Comparison of ENCODE assay signal across 10 mouse cellular contexts in the genomic region with DNA sequence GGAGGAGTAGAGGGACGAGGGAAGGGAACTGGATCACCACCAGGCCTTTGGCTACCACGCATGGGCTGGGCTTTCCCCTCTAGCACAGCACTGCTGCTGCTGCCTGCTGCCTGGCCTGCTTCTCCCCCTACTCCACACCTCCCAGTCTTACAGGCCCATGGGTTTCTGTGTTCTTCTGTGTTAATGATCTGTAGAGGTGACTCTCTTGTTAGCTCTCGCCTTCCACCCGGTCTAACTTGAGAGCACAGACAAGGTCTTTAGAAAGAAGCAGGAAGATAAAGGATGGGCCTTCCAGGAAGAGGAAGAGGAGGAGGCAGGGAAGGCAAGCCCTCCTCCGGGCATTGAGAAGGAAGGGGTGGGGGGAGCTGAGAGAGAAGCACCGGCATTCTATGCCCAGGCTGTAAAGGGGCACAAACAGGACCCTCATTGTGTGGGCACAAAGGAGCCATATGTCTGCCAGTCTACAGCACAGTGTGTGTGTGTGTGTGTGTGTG. TPM values are rescaled to one million over a fixed set of nuclear protein-coding genes. Genes with fewer than 3 reads are reported as not detected.
DNase-seq lines count a peak whose midpoint lies in the region; ATAC-seq and TF ChIP-seq lines count a peak whose summit lies in the region.
"Had no signal": no experiment of that assay in that cellular context is flagged by ENCODE, and none has a peak within 500 bp of the region (broad histone marks: within the 10 kb centered on the region; RNA-seq: fewer than 3 reads in every experiment).

No protein-coding gene starts in this region.

- H3K79me2 ChIP-seq in MEL (ENCODE audit: control insufficient read depth, insufficient read depth, low read length, poor library complexity), result no peaks in the 10 kb centered on the region

- no peaks in the 10 kb centered on the region for H3K9me3 ChIP-seq in heart, embryonic 11.5 days (replicated peaks; ENCODE audit: control insufficient read depth, low read length)
- H3K9me3 ChIP-seq in MEL (replicated peaks; ENCODE audit: insufficient read depth, low read length), result no peaks in the 10 kb centered on the region
- no peaks in the 10 kb centered on the region for H3K9me3 ChIP-seq in forebrain, embryonic 16.5 days (ENCODE audit: control insufficient read depth, low read length)
- H3K9me3 ChIP-seq in liver, embryonic 12.5 days (replicated peaks), result no peaks in the 10 kb centered on the region
- H3K9me3 ChIP-seq: megakaryocyte, embryonic 14.5 days had no signal

- H3K27ac ChIP-seq in heart, embryonic 11.5 days (ENCODE audit: low read depth, low read length), result no peak overlapping the region
- peak overlapping the region; percentile 19; the same call in 1 of the 2 replicates for H3K27ac ChIP-seq in MEL (ENCODE audit: control insufficient read depth, low read depth, low read length)
- H3K27ac ChIP-seq in forebrain, embryonic 16.5 days (ENCODE audit: low read length), result peak overlapping the region; percentile 91
- no peak overlapping the region for H3K27ac ChIP-seq in liver, embryonic 12.5 days

- no peaks in the 10 kb centered on the region for H3K36me3 ChIP-seq in heart, embryonic 11.5 days (ENCODE audit: control insufficient read depth, insufficient read depth, low read length)
- H3K36me3 ChIP-seq in MEL (ENCODE audit: control insufficient read depth in 1 of 2, insufficient read depth in 2 of 2, low read length in 2 of 2), result no peaks in the 10 kb centered on the region; a peak in 1 of 4 replicates
- no peaks in the 10 kb centered on the region for H3K36me3 ChIP-seq in forebrain, embryonic 16.5 days (ENCODE audit: control insufficient read depth, insufficient read depth)
- no peaks in the 10 kb centered on the region for H3K36me3 ChIP-seq in liver, embryonic 12.5 days

- no peak for TF ChIP-seq EP300 in MEL (IDR thresholded peaks at IDR 0.05; ENCODE audit: low read depth in 1 of 2, low read length in 2 of 2)

- H3K27me3 ChIP-seq in heart, embryonic 11.5 days (ENCODE audit: control insufficient read depth, insufficient read depth, low read length), result peaks cover 27% of the 10 kb centered on the region
- H3K27me3 ChIP-seq in MEL (ENCODE audit: control insufficient read depth in 1 of 2, insufficient read depth in 2 of 2, low read length in 2 of 2), result no peaks in the 10 kb centered on the region; a peak in 1 of 4 replicates
- no peaks in the 10 kb centered on the region for H3K27me3 ChIP-seq in forebrain, embryonic 16.5 days (replicated peaks; ENCODE audit: control insufficient read depth, insufficient read depth, low read length)
- peaks cover 46% of the 10 kb centered on the region for H3K27me3 ChIP-seq in liver, embryonic 12.5 days (replicated peaks)

- H3K4me1 ChIP-seq in heart, embryonic 11.5 days (ENCODE audit: control insufficient read depth, insufficient read depth, low read length), result peaks cover 6% of the 10 kb centered on the region
- 0 out of 4 replicates have a peak, but pooled peaks cover 0 to 7% of the 10 kb centered on the region in 2 experiments for H3K4me1 ChIP-seq in MEL (ENCODE audit: control insufficient read depth in 1 of 2, insufficient read depth in 2 of 2, low read length in 2 of 2)
- H3K4me1 ChIP-seq in forebrain, embryonic 16.5 days (replicated peaks; ENCODE audit: control insufficient read depth, insufficient read depth, low read length), result peaks cover 24% of the 10 kb centered on the region
- peaks cover 4% of the 10 kb centered on the region; the same call in 1 of the 2 replicates for H3K4me1 ChIP-seq in liver, embryonic 12.5 days

- no peak for TF ChIP-seq CTCF in MEL (IDR thresholded peaks at IDR 0.05 in 2 of 3, conservative IDR thresholded peaks at IDR 0.05 in 1 of 3; ENCODE audit: control insufficient read depth in 1 of 3, insufficient read depth in 1 of 3, low read depth in 2 of 3, low read length in 3 of 3, poor library complexity in 1 of 3, severe bottlenecking in 1 of 3)

- H3K4me2 ChIP-seq in heart, embryonic 11.5 days, result peak overlapping the region; percentile 48
- H3K4me2 ChIP-seq in forebrain, embryonic 16.5 days (ENCODE audit: low read length), result peak overlapping the region; percentile 35
- H3K4me2 ChIP-seq in liver, embryonic 12.5 days, result peak overlapping the region; percentile 29

- H3K4me3 ChIP-seq in heart, embryonic 11.5 days (ENCODE audit: low read depth, low read length), result peak overlapping the region; percentile 23; the same call in 1 of the 2 replicates
- peak overlapping the region; percentile 16 to 35; a peak in 3 of 4 replicates for H3K4me3 ChIP-seq in MEL (ENCODE audit: control insufficient read depth in 1 of 2, insufficient read depth in 1 of 2, low read depth in 2 of 2, low read length in 2 of 2)
- peak overlapping the region; percentile 13; the same call in 1 of the 2 replicates for H3K4me3 ChIP-seq in forebrain, embryonic 16.5 days (replicated peaks; ENCODE audit: low read length)
- no peak overlapping the region for H3K4me3 ChIP-seq in liver, embryonic 12.5 days
- H3K4me3 ChIP-seq: megakaryocyte, embryonic 14.5 days had no signal

- TF ChIP-seq RAD21 in MEL (IDR thresholded peaks at IDR 0.05; ENCODE audit: low read depth, low read length), result no peak

- 35% methylated on average over 6 of the region's 6 CpGs for WGBS in heart, embryonic 11.5 days (ENCODE audit: insufficient replicate concordance)
- 5% methylated on average over 6 of the region's 6 CpGs for WGBS in forebrain, embryonic 16.5 days
- 26% methylated on average over 6 of the region's 6 CpGs for WGBS in liver, embryonic 12.5 days (ENCODE audit: insufficient replicate concordance)

- TF ChIP-seq POLR2A in MEL (IDR thresholded peaks at IDR 0.05; ENCODE audit: control insufficient read depth in 1 of 2, insufficient read depth in 1 of 2, low read depth in 1 of 2, low read length in 2 of 2, poor library complexity in 1 of 2), result no peak

- H3K9ac ChIP-seq in heart, embryonic 11.5 days (ENCODE audit: low read depth, low read length), result peak overlapping the region; percentile 49; the same call in 1 of the 2 replicates
- H3K9ac ChIP-seq in MEL (ENCODE audit: control insufficient read depth, low read depth, low read length, poor library complexity, severe bottlenecking), result peak overlapping the region; percentile 38
- peak overlapping the region; percentile 49 for H3K9ac ChIP-seq in forebrain, embryonic 16.5 days (replicated peaks; ENCODE audit: low read depth, low read length)
- no peak overlapping the region; the same call in 1 of the 2 replicates for H3K9ac ChIP-seq in liver, embryonic 12.5 days

- DNase-seq in heart, adult 18-20 months, result no peak
- DNase-seq in MEL (ENCODE audit: low read depth, low spot score), result peak; percentile 25
- no peak for DNase-seq in spleen, postnatal 4 days (ENCODE audit: low spot score in 2 of 2)
- no peak for DNase-seq in thymus, postnatal 4 days
- DNase-seq in layer of hippocampus, adult 11-12 months (ENCODE audit: low spot score), result no peak
- DNase-seq: gastrocnemius, postnatal 36 days had no signal

- ATAC-seq in heart, embryonic 11.5 days (replicated peaks; ENCODE audit: insufficient number of reproducible peaks, low FRiP score, low TSS enrichment), result no peak
- peak; percentile 85 for ATAC-seq in forebrain, embryonic 16.5 days
- ATAC-seq in liver, embryonic 12.5 days, result no peak

TF ChIP-seq in MEL, 35 proteins besides CTCF, POLR2A, EP300 and RAD21 (continues in another document):
- TF ChIP-seq GABPA (IDR thresholded peaks at IDR 0.05; ENCODE audit: low read depth, low read length) (no peak), HCFC1 (IDR thresholded peaks at IDR 0.05; ENCODE audit: low read depth, low read length) (no peak), MAZ (IDR thresholded peaks at IDR 0.05; ENCODE audit: low read depth, low read length) (no peak), ZMIZ1 (IDR thresholded peaks at IDR 0.05; ENCODE audit: low read depth, low read length) (no peak), MAFK (IDR thresholded peaks at IDR 0.05; ENCODE audit: borderline replicate concordance, low read depth, low read length) (no peak), MYB (IDR thresholded peaks at IDR 0.05; ENCODE audit: low read depth, low read length) (no peak)

RNA-seq across cellular contexts. Expression of gene Nhlh1, which starts 9.1 kb away (rescaled TPM):
- not detected in 2 replicates for polyA plus RNA-seq in heart, embryonic 11.5 days (2014; fragmentation: Nextera tagmentation; extraction: Ambion mirVana)
- not detected for total RNA-seq in heart, adult 18-20 months (2021)
- total RNA-seq in MEL (2012; rRNA removed), result not detected in 2 replicates
- not detected for polyA plus RNA-seq in MEL (2012; ENCODE audit: insufficient read depth in 1 of 2, insufficient read length in 2 of 2, low read depth in 1 of 2, low replicate concordance in 2 of 2, missing spikeins in 1 of 2)
- 2.0 TPM in 2 replicates for polyA plus RNA-seq in forebrain, embryonic 16.5 days (2015; fragmentation: Nextera tagmentation; extraction: Ambion mirVana)
- polyA plus RNA-seq in liver, embryonic 12.5 days (2016; fragmentation: Nextera tagmentation; extraction: Ambion mirVana), result not detected in 2 replicates
- total RNA-seq: gastrocnemius, postnatal 36 days had no signal

RNA-seq across cellular contexts. Expression of gene Vangl2, which starts 20.0 kb away (rescaled TPM):
- polyA plus RNA-seq in heart, embryonic 11.5 days (2014; fragmentation: Nextera tagmentation; extraction: Ambion mirVana), result 10.4 and 10.9 TPM in 2 replicates
- total RNA-seq in heart, adult 18-20 months (2021), result under 1 TPM; 0.77 to 0.95 TPM
- 0.39 and 0.88 TPM in 2 replicates for total RNA-seq in MEL (2012; rRNA removed)
- 1 to 10 TPM in 1 of 2 experiments, not detected in 1; 3.0 TPM for polyA plus RNA-seq in MEL (2012; ENCODE audit: insufficient read depth in 1 of 2, insufficient read length in 2 of 2, low read depth in 1 of 2, low replicate concordance in 2 of 2, missing spikeins in 1 of 2)
- polyA plus RNA-seq in forebrain, embryonic 16.5 days (2015; fragmentation: Nextera tagmentation; extraction: Ambion mirVana), result 40.5 and 42.7 TPM in 2 replicates
- polyA plus RNA-seq in liver, embryonic 12.5 days (2016; fragmentation: Nextera tagmentation; extraction: Ambion mirVana), result 2.3 and 2.6 TPM in 2 replicates

RNA-seq across cellular contexts. Expression of gene Copa, which starts 34.0 kb away (rescaled TPM):
- 146 and 201 TPM in 2 replicates for polyA plus RNA-seq in heart, embryonic 11.5 days (2014; fragmentation: Nextera tagmentation; extraction: Ambion mirVana)
- 100 to 1,000 TPM; 106 to 108 TPM for total RNA-seq in heart, adult 18-20 months (2021)
- 90.8 and 92.3 TPM in 2 replicates for total RNA-seq in MEL (2012; rRNA removed)
- polyA plus RNA-seq in MEL (2012; ENCODE audit: insufficient read depth in 1 of 2, insufficient read length in 2 of 2, low read depth in 1 of 2, low replicate concordance in 2 of 2, missing spikeins in 1 of 2), result 100 to 1,000 TPM in 1 of 2 experiments, 10 to 100 TPM in 1; 81.2 to 118 TPM
- 235 and 242 TPM in 2 replicates for polyA plus RNA-seq in forebrain, embryonic 16.5 days (2015; fragmentation: Nextera tagmentation; extraction: Ambion mirVana)
- 92.8 and 96.5 TPM in 2 replicates for polyA plus RNA-seq in liver, embryonic 12.5 days (2016; fragmentation: Nextera tagmentation; extraction: Ambion mirVana)

RNA-seq across cellular contexts. Expression of gene Ncstn, which starts 34.3 kb away (rescaled TPM):
- 115 and 122 TPM in 2 replicates for polyA plus RNA-seq in heart, embryonic 11.5 days (2014; fragmentation: Nextera tagmentation; extraction: Ambion mirVana)
- 10 to 100 TPM; 39.5 to 43.8 TPM for total RNA-seq in heart, adult 18-20 months (2021)
- 9.6 and 9.9 TPM in 2 replicates for total RNA-seq in MEL (2012; rRNA removed)
- polyA plus RNA-seq in MEL (2012; ENCODE audit: insufficient read depth in 1 of 2, insufficient read length in 2 of 2, low read depth in 1 of 2, low replicate concordance in 2 of 2, missing spikeins in 1 of 2), result 10 to 100 TPM in 1 of 2 experiments, not detected in 1; 38.5 TPM
- 108 and 112 TPM in 2 replicates for polyA plus RNA-seq in forebrain, embryonic 16.5 days (2015; fragmentation: Nextera tagmentation; extraction: Ambion mirVana)
- polyA plus RNA-seq in liver, embryonic 12.5 days (2016; fragmentation: Nextera tagmentation; extraction: Ambion mirVana), result 45.6 and 47.8 TPM in 2 replicates

Comparison
In these comparisons a context has a peak if more than half of its experiments do, and no peak if none do; other contexts are left out.
1. H3K27ac ChIP-seq: peak in MEL (single experiment) and forebrain, embryonic 16.5 days (single experiment); none in heart, embryonic 11.5 days (single experiment) and liver, embryonic 12.5 days (single experiment).
2. Peak in every context shown above with its lines, with median percentiles within 50 percentile points of each other: H3K4me2 ChIP-seq.